Mouse (Mus musculus) heart, adult 18-20 months (tissue): ENCODE measurements around the gene Acot3. TPM values are rescaled to one million over a fixed set of nuclear protein-coding genes. Genes with fewer than 3 reads are reported as not detected.
"Not testable (repeated sequence)": the region's sequence is repeated elsewhere in the genome, so short reads cannot be mapped to it uniquely, and the experiment has no call there.

Experiments used
- DNase-seq, 2 experiments: peaks; one replicate each; pipeline ENCODE4 v3.0.0; 2021 to 2022; ENCODE audit warnings: mixed read lengths in 1 of 2
- long read RNA-seq, 2 experiments: library from polyadenylated mRNA; stranded (forward); transcript quantifications; one replicate each; pipeline ENCODE4 v2.0.0; 2021
- total RNA-seq, 2 experiments: library from RNA; stranded (reverse); gene quantifications; 2 replicates each; pipeline ENCODE4 v1.2.3; 2021

Acot3 gene
- 1 to 10 TPM in 1 of 2 experiments, under 1 TPM in 1; 0.69 to 1.0 TPM for total RNA-seq
- long read RNA-seq, experiment 1 = 0 reads
- long read RNA-seq, experiment 2 = 0 reads

- no peak for DNase-seq
Observed at GRCm38 (mm10) chr12:84051937-84052474, at the start of gene Acot3. Gene Acot3, plus strand, starts transcription at chr12:84052144.

- no peak for DNase-seq
Observed at GRCm38 (mm10) chr12:84003866-84004265, 48.1 kb upstream of the Acot3 start.

GRCm38 (mm10) chr12:84008251-84008650, 43.7 kb upstream of the Acot3 start:
- DNase-seq = no peak

- DNase-seq = no peak
Observed at GRCm38 (mm10) chr12:84008729-84009128, 43.2 kb upstream of the Acot3 start.

GRCm38 (mm10) chr12:84009171-84009965, 42.6 kb upstream of the Acot3 start, which contains the start of gene Acot1:
Gene Acot1, plus strand, starts transcription at chr12:84009490.
- DNase-seq = peak; percentile 83 to 87

GRCm38 (mm10) chr12:84010201-84010600, 41.7 kb upstream of the Acot3 start:
- DNase-seq = no peak

GRCm38 (mm10) chr12:84011251-84012040, 40.5 kb upstream of the Acot3 start:
- peak; percentile 71 to 77 for DNase-seq

GRCm38 (mm10) chr12:84013130-84013529, 38.8 kb upstream of the Acot3 start:
- DNase-seq = no peak

GRCm38 (mm10) chr12:84013701-84014100, 38.2 kb upstream of the Acot3 start:
- DNase-seq = no peak

GRCm38 (mm10) chr12:84020528-84020927, 31.4 kb upstream of the Acot3 start:
- DNase-seq = peak; percentile 86 to 89

- not testable (repeated sequence) for DNase-seq
Observed at GRCm38 (mm10) chr12:84022266-84022665, 29.7 kb upstream of the Acot3 start.

- no peak for DNase-seq
Observed at GRCm38 (mm10) chr12:84023052-84023745, 28.7 kb upstream of the Acot3 start.

GRCm38 (mm10) chr12:84025888-84026287, 26.1 kb upstream of the Acot3 start:
- DNase-seq = no peak

- DNase-seq = not testable (repeated sequence)
Observed at GRCm38 (mm10) chr12:84028328-84028727, 23.6 kb upstream of the Acot3 start.

GRCm38 (mm10) chr12:84029043-84029442, 22.9 kb upstream of the Acot3 start:
- DNase-seq = not testable (repeated sequence)

- DNase-seq = peak; percentile 82 to 92
Observed at GRCm38 (mm10) chr12:84030659-84031332, 21.1 kb upstream of the Acot3 start.

GRCm38 (mm10) chr12:84032854-84033253, 19.1 kb upstream of the Acot3 start:
- DNase-seq = no peak

GRCm38 (mm10) chr12:84033302-84033701, 18.6 kb upstream of the Acot3 start:
- DNase-seq = not testable (repeated sequence)

GRCm38 (mm10) chr12:84034108-84034507, 17.8 kb upstream of the Acot3 start:
- no peak for DNase-seq

GRCm38 (mm10) chr12:84038241-84038640, 13.7 kb upstream of the Acot3 start, which contains the start of gene Acot4:
Gene Acot4, plus strand, starts transcription at chr12:84038379.
- peak in 1 of 2 experiments; percentile 22 for DNase-seq

- peak; percentile 13 to 36 for DNase-seq
Observed at GRCm38 (mm10) chr12:84038691-84039111, 13.2 kb upstream of the Acot3 start, which contains the start of gene Gm49366. Gene Gm49366, plus strand, starts transcription at chr12:84038935.
